Mouse (Mus musculus) neural tube, postnatal 0 days (tissue): ENCODE results near the gene Zfc3h1. TPM values are rescaled to one million over a fixed set of nuclear protein-coding genes. Genes with fewer than 3 reads are reported as not detected.

Source experiments
- polyA plus RNA-seq: library from polyadenylated mRNA; unstranded; fragments of >200 nt; fragmentation: Nextera tagmentation; extraction: Ambion mirVana; gene quantifications from 2 replicates; pipeline ENCODE4 v1.2.1, GENCODE M21; 2015

The Zfc3h1 gene
- 9.1 and 10.4 TPM in 2 replicates for polyA plus RNA-seq

DNA sequence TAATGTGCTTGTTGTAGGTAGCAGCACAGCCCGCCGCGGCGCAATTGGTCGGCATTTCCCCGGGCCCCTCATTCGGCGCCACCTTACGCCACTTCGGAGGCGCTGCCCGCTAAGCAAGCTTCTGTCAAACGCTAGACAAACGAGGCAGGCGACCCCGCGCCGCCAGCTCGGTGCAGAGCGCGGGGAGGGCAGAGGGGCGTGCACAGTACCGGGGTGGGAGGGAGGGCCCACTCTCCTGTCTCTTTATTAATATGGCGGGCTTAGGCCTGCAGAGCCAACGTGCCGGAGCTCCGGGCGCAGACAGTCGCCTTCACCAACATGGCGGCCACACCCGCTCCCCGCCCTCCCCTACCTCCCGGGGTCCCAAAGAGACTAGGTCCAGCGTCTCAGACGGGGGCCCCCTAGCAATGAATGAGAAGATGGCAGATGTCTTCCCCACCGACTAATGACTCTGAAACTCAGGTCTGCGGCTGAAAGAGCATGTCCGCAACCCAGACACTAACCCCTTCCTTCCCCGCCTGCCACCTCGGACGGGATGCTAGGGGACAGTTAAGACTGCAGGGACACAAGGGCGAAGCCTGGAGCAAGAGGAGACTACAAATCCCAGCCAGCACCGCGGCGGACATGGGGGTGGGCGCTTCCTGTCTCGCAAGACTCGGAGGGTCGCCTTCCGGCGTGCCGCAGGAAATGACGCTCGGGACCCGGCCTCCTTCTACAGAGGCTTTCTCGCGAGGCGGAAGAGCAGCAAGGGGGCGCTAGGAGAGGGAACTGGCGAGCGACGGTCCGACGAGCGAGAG is at the start of gene Zfc3h1, which contains the start of gene Thap2:
Zfc3h1 (plus strand) TSS at position 739 of the 797 bp plus-strand sequence.
Thap2 (minus strand) TSS at position 223 of the 797 bp plus-strand sequence.

DNA sequence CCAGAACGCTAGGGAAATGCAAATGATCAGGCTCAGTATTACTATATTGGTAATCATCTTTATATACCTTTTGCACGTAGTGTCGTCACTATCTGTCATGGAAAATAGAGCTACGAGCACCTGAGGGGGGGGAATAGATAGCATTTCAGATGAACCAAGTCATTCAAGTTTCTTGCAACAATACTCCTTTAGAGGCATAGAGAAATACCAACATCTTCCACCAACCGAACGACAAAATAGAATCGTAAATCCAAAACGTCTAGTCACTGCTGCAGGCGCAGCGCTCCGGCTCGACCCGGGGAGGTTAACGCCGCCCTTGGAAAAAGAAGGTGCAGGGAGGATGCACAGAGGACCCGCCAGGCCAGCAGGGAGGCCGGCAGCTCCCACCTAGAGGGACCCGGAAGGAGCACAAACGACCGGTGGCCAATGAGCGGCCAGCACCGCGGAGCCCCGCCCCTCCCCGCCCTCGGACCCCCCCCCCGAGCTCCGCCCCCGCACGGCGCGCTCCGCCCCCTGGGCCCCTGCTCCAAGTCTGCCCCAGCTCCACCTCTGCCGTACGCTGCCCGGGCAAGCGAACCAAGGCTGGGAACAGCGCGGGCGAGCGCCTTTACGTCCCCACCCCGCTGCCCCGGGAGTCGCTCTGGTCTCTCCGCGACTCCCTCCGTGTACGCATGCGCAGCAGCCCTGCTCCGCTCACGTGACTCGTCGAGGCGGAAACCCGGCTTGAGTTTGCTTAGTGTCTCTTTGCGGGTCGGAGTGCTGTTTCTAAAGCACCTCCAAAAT is 22.7 kb upstream of the Zfc3h1 start, which contains the start of gene Tmem19:
Tmem19 (minus strand) TSS at position 662 of the 783 bp plus-strand sequence.

Other genes starting within 250 kb of the Zfc3h1 start
- gene Tph2, start 199.9 kb upstream of the Zfc3h1 start, polyA plus RNA-seq = 0.27 and 0.45 TPM in 2 replicates
- 33.1 and 33.6 TPM in 2 replicates for gene Tbc1d15, start 133.5 kb upstream of the Zfc3h1 start, polyA plus RNA-seq
- gene Rab21, start 69.4 kb upstream of the Zfc3h1 start, polyA plus RNA-seq = 16.9 and 37.1 TPM in 2 replicates
- gene Tmem19, start 22.5 kb upstream of the Zfc3h1 start, polyA plus RNA-seq = 28.6 and 29.5 TPM in 2 replicates
- 17.8 and 22.5 TPM in 2 replicates for gene Thap2, start 516 bp upstream of the Zfc3h1 start, polyA plus RNA-seq
- 2.2 and 2.5 TPM in 2 replicates for gene A930009A15Rik, start 185.0 kb downstream of the Zfc3h1 start, polyA plus RNA-seq
- gene Lgr5, start 202.8 kb downstream of the Zfc3h1 start, polyA plus RNA-seq = 3.8 and 4.2 TPM in 2 replicates